Mouse (Mus musculus): Measurements from ENCODE around the gene Popdc3. TPM values are rescaled to one million over a fixed set of nuclear protein-coding genes. Genes with fewer than 3 reads are reported as not detected.
A peak's percentile ranks its signal among the peaks of the same experiment; 100 is the strongest.

Gene Popdc3
- polyA plus RNA-seq, 1 experiment from 2014 or later = 3.8 TPM

DNA sequence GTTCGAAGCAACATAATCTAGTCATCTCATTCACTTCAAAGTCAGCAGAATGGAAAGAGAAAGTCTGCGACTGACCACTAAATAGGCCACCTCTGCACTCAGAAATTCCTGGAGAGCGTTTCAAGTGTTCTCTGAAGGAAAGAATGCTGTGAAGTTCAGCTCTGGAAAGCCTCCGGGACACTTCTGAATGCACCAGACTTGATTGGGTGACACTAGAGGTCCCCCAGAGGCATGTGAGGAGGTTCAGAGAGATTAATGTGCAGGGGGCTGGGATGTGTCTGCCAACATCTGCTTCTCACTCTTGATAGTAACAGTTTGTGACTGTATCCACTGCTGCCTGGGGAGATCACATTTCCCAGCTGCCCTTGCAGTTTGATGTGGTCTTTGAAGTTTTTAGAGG is 52.1 kb downstream of the Popdc3 start:
- Histone ChIP-seq H3K36me3 (ENCODE audit: control insufficient read depth, insufficient read depth, low read length) (no peaks in the 10 kb centered on the region), H3K4me2 (ENCODE audit: low read depth, low read length) (no peak overlapping the region), H3K27me3 (replicated peaks; ENCODE audit: control insufficient read depth, insufficient read depth, low read length) (no peaks in the 10 kb centered on the region), H3K4me1 (ENCODE audit: control insufficient read depth, insufficient read depth, low read length) (no peaks in the 10 kb centered on the region), H3K9ac (ENCODE audit: low read depth, low read length) (no peak overlapping the region), H3K27ac (replicated peaks; ENCODE audit: low read depth, low read length) (no peak overlapping the region), H3K4me3 (ENCODE audit: low read depth, low read length) (no peak overlapping the region), H3K9me3 (ENCODE audit: control insufficient read depth, low read length) (no peaks in the 10 kb centered on the region)
- DNase-seq (ENCODE audit: low spot score) = peak; percentile 56
- WGBS = 11% methylated on average over 4 of the region's 4 CpGs
- ATAC-seq (ENCODE audit: low read depth) = no peak

DNA sequence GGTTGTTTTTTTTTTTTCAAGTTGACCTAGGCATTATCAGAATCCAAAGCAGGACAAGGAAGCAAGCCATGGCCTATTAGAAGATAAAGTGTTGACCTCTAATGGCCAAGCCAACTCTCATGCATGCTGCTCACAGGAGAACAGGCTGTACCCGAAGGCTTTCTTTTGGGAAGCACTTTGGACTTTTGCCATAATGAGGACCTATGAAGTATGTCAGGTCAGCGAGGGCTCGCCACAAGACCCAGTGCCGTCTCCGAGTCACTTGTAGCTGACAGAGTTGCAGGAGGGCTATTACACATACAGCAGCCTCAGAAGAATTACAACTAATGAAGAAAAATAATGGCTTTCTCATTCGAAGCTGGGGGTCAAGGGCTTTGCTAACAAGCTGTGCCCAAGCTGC is 55.5 kb downstream of the Popdc3 start:
- WGBS = 83% methylated on average over 6 of the region's 6 CpGs
- no peaks in the 10 kb centered on the region for H3K4me1 ChIP-seq (ENCODE audit: control insufficient read depth, insufficient read depth, low read length)
- no peaks in the 10 kb centered on the region for H3K9me3 ChIP-seq (ENCODE audit: control insufficient read depth, low read length)
- H3K4me3 ChIP-seq (ENCODE audit: low read depth, low read length) = no peak overlapping the region
- ATAC-seq (ENCODE audit: low read depth) (no peak), DNase-seq (ENCODE audit: low spot score) (no peak)
- no peaks in the 10 kb centered on the region for H3K36me3 ChIP-seq (ENCODE audit: control insufficient read depth, insufficient read depth, low read length)
- no peak overlapping the region for H3K9ac ChIP-seq (ENCODE audit: low read depth, low read length)
- no peak overlapping the region for H3K4me2 ChIP-seq (ENCODE audit: low read depth, low read length)
- H3K27me3 ChIP-seq (replicated peaks; ENCODE audit: control insufficient read depth, insufficient read depth, low read length) = no peaks in the 10 kb centered on the region
- H3K27ac ChIP-seq (replicated peaks; ENCODE audit: low read depth, low read length) = no peak overlapping the region

DNA sequence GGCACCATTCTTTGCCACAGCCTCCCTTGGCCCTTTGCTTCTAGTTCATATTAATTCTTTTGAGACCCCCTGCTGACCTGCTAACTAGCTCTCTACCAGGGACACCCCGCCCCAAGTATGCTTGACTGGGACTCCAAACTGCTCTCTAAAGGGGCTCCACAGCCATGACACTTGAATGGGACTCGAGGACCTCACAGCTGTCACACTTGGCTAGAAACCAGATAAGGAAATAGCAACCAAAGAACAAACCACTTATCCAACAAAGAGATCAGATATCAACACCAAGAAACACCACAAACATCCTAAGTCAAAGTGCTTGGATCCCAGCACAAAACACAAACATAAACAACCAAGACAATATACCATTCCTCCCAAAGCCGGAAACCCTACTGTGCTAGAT is 58.4 kb downstream of the Popdc3 start:
- H3K36me3 ChIP-seq (ENCODE audit: control insufficient read depth, insufficient read depth, low read length) = no peaks in the 10 kb centered on the region
- no peaks in the 10 kb centered on the region for H3K27me3 ChIP-seq (replicated peaks; ENCODE audit: control insufficient read depth, insufficient read depth, low read length)
- H3K9me3 ChIP-seq (ENCODE audit: control insufficient read depth, low read length) = no peaks in the 10 kb centered on the region
- no peaks in the 10 kb centered on the region for H3K4me1 ChIP-seq (ENCODE audit: control insufficient read depth, insufficient read depth, low read length)
- no peak for ATAC-seq (ENCODE audit: low read depth)
- DNase-seq (ENCODE audit: low spot score) = no peak
- 61% methylated on average over 3 of the region's 3 CpGs for WGBS
- no peak overlapping the region for H3K4me3 ChIP-seq (ENCODE audit: low read depth, low read length)
- no peak overlapping the region for H3K9ac ChIP-seq (ENCODE audit: low read depth, low read length)
- H3K27ac ChIP-seq (replicated peaks; ENCODE audit: low read depth, low read length) = no peak overlapping the region
- H3K4me2 ChIP-seq (ENCODE audit: low read depth, low read length) = no peak overlapping the region

DNA sequence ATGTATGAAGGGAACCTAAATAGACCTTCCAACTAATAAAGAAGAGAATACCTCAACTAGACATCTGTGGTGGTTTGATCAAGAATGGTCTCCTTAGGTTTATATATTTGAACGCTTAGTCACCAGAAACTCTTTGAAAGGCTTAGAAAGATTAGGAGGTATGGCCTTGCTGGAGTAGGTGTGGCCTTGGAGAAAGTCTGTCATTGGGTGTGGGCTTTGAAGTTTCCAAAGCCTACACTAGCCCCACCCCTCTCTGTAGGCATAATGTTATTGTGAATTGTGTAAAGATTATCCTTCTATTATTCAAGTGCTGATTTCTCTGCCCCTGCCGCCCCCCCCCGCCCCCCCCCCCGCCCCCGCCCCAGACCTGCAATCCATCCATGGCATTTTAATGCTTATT is 59.6 kb downstream of the Popdc3 start:
- 65% methylated on average over 5 of the region's 5 CpGs for WGBS
- DNase-seq (ENCODE audit: low spot score) = no peak
- no peak overlapping the region for H3K9ac ChIP-seq (ENCODE audit: low read depth, low read length)
- H3K27ac ChIP-seq (replicated peaks; ENCODE audit: low read depth, low read length) = no peak overlapping the region
- H3K4me3 ChIP-seq (ENCODE audit: low read depth, low read length) = no peak overlapping the region
- no peaks in the 10 kb centered on the region for H3K36me3 ChIP-seq (ENCODE audit: control insufficient read depth, insufficient read depth, low read length)
- ATAC-seq (ENCODE audit: low read depth) = no peak
- no peaks in the 10 kb centered on the region for H3K27me3 ChIP-seq (replicated peaks; ENCODE audit: control insufficient read depth, insufficient read depth, low read length)
- no peaks in the 10 kb centered on the region for H3K9me3 ChIP-seq (ENCODE audit: control insufficient read depth, low read length)
- H3K4me1 ChIP-seq (ENCODE audit: control insufficient read depth, insufficient read depth, low read length) = no peaks in the 10 kb centered on the region
- no peak overlapping the region for H3K4me2 ChIP-seq (ENCODE audit: low read depth, low read length)

DNA sequence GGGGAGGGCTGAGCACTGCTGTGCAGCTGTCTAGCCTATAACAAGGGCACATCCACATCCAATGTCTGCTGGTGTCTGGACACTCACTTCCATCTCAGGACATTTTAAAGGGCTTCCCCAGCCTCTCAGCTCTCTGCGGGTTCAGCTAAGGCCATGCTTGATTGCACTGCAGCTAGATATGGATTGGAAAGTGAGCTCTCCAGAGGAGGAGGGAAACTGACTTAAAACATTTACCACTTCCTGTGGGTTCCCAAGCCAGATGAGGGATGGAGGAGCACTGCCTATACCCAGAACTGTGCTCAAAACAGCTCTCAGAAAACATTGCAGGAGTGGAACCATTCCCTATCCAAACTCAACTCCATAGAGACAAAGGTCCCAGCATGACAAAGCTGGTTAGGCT is 82.6 kb downstream of the Popdc3 start:
- Histone ChIP-seq H3K27me3 (replicated peaks; ENCODE audit: control insufficient read depth, insufficient read depth, low read length) (no peaks in the 10 kb centered on the region), H3K4me3 (ENCODE audit: low read depth, low read length) (no peak overlapping the region), H3K4me1 (ENCODE audit: control insufficient read depth, insufficient read depth, low read length) (no peaks in the 10 kb centered on the region), H3K36me3 (ENCODE audit: control insufficient read depth, insufficient read depth, low read length) (no peaks in the 10 kb centered on the region), H3K4me2 (ENCODE audit: low read depth, low read length) (no peak overlapping the region), H3K9me3 (ENCODE audit: control insufficient read depth, low read length) (peaks cover 5% of the 10 kb centered on the region; the same call in 1 of the 2 replicates), H3K27ac (replicated peaks; ENCODE audit: low read depth, low read length) (no peak overlapping the region), H3K9ac (ENCODE audit: low read depth, low read length) (no peak overlapping the region)
- ATAC-seq (ENCODE audit: low read depth) = no peak
- DNase-seq (ENCODE audit: low spot score) = no peak
- 82% methylated on average over 1 of the region's 1 CpGs for WGBS

DNA sequence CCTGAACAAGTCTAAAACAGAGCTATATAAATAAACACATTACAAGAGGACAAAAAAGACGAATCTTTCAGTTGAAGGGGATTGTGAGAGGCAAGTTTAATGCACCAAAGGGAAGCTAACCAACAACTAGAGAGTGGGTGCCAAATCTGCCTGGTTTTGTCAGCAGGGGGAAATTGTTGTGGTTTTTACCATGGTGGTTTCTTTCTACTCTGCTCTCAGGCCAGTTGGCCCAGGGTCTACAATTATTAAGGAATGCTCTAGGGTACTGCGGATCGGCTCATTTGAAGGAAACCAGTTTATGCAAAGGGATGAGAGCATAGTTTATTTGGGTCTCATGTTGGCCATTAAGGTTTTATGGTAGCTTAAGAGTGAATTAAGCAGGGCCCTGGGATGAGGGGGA is 84.2 kb downstream of the Popdc3 start:
- Histone ChIP-seq H3K27ac (replicated peaks; ENCODE audit: low read depth, low read length) (no peak overlapping the region), H3K36me3 (ENCODE audit: control insufficient read depth, insufficient read depth, low read length) (no peaks in the 10 kb centered on the region), H3K27me3 (replicated peaks; ENCODE audit: control insufficient read depth, insufficient read depth, low read length) (no peaks in the 10 kb centered on the region), H3K4me3 (ENCODE audit: low read depth, low read length) (no peak overlapping the region), H3K9me3 (ENCODE audit: control insufficient read depth, low read length) (no peaks in the 10 kb centered on the region), H3K4me2 (ENCODE audit: low read depth, low read length) (no peak overlapping the region), H3K4me1 (ENCODE audit: control insufficient read depth, insufficient read depth, low read length) (no peaks in the 10 kb centered on the region), H3K9ac (ENCODE audit: low read depth, low read length) (no peak overlapping the region)
- 70% methylated on average over 3 of the region's 3 CpGs for WGBS
- peak; percentile 17 for DNase-seq (ENCODE audit: low spot score)
- ATAC-seq (ENCODE audit: low read depth) = no peak

DNA sequence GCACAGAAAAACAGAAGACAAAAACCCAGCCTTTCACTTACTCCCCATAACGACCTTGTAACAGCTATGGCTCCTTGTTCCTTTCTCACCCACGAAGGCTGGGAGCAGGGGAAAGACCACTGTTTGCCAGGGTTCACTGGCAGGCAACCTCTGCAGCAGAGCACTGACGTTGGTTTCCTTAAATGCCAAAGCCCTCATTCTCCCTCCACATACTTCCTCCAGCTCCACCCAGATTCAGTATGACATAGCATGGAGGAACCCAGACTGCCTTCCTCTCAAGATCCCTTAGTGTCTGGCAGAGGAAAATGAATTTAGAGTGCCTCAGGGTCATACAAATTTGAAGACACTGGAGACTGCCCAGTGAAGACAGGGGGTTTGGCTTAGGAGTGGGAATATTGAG is 98.6 kb downstream of the Popdc3 start:
- no peaks in the 10 kb centered on the region for H3K4me1 ChIP-seq (ENCODE audit: control insufficient read depth, insufficient read depth, low read length)
- H3K9ac ChIP-seq (ENCODE audit: low read depth, low read length) = no peak overlapping the region
- H3K27me3 ChIP-seq (replicated peaks; ENCODE audit: control insufficient read depth, insufficient read depth, low read length) = no peaks in the 10 kb centered on the region
- H3K9me3 ChIP-seq (ENCODE audit: control insufficient read depth, low read length) = no peaks in the 10 kb centered on the region
- H3K4me3 ChIP-seq (ENCODE audit: low read depth, low read length) = no peak overlapping the region
- DNase-seq (ENCODE audit: low spot score) (no peak), ATAC-seq (ENCODE audit: low read depth) (no peak)
- no peak overlapping the region for H3K27ac ChIP-seq (replicated peaks; ENCODE audit: low read depth, low read length)
- H3K36me3 ChIP-seq (ENCODE audit: control insufficient read depth, insufficient read depth, low read length) = no peaks in the 10 kb centered on the region
- H3K4me2 ChIP-seq (ENCODE audit: low read depth, low read length) = no peak overlapping the region
- WGBS = 46% methylated on average over 3 of the region's 3 CpGs

DNA sequence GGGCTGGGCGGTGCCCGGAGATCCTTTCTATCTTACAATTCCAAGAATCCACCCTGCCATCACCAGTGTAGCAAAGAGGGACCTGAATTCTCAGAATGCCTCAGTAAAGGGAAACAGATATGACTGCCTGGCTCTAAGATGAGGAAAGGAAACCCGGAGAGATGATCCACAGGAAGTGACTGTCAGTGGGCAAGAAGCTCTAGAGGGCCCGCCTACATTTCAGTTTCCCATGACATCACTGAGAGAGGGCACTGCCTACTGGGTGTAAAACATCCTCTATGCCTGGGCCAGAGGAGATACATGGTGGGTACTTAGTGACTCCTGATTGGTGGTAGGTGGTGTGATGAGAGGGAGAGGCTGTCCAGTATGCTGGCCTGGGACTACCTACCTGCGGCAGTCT is 99.1 kb downstream of the Popdc3 start:
- Histone ChIP-seq H3K27ac (replicated peaks; ENCODE audit: low read depth, low read length) (no peak overlapping the region), H3K4me3 (ENCODE audit: low read depth, low read length) (no peak overlapping the region), H3K36me3 (ENCODE audit: control insufficient read depth, insufficient read depth, low read length) (no peaks in the 10 kb centered on the region), H3K4me1 (ENCODE audit: control insufficient read depth, insufficient read depth, low read length) (no peaks in the 10 kb centered on the region), H3K4me2 (ENCODE audit: low read depth, low read length) (no peak overlapping the region), H3K9ac (ENCODE audit: low read depth, low read length) (no peak overlapping the region), H3K9me3 (ENCODE audit: control insufficient read depth, low read length) (no peaks in the 10 kb centered on the region), H3K27me3 (replicated peaks; ENCODE audit: control insufficient read depth, insufficient read depth, low read length) (no peaks in the 10 kb centered on the region)
- WGBS = 81% methylated on average over 5 of the region's 5 CpGs
- ATAC-seq (ENCODE audit: low read depth) (no peak), DNase-seq (ENCODE audit: low spot score) (no peak)

DNA sequence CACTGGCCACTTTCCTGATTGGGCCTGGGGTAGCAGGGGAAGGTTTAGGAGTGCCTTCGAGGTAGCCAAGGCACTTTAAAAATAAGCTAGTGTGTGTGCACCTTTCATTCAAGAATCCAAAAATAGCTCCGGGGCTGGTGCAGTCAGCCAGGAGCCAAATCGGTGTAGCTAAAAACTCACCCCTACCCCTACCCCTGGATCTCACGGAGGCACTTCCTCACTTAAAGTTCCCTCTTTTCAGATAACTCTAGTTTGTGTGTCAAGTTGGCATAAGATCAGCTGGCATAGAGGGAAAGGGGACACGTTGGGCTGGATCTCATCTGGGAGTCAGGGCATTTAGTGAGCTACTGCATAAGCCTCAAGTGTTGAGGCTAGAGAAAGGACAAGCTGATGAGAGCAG is 107.8 kb downstream of the Popdc3 start:
- Histone ChIP-seq H3K36me3 (ENCODE audit: control insufficient read depth, insufficient read depth, low read length) (no peaks in the 10 kb centered on the region), H3K27ac (replicated peaks; ENCODE audit: low read depth, low read length) (no peak overlapping the region), H3K9me3 (ENCODE audit: control insufficient read depth, low read length) (no peaks in the 10 kb centered on the region), H3K4me2 (ENCODE audit: low read depth, low read length) (no peak overlapping the region), H3K4me1 (ENCODE audit: control insufficient read depth, insufficient read depth, low read length) (0 out of 2 replicates have a peak, but pooled peaks cover 3% of the 10 kb centered on the region), H3K4me3 (ENCODE audit: low read depth, low read length) (no peak overlapping the region), H3K9ac (ENCODE audit: low read depth, low read length) (no peak overlapping the region), H3K27me3 (replicated peaks; ENCODE audit: control insufficient read depth, insufficient read depth, low read length) (peaks cover 17% of the 10 kb centered on the region)
- DNase-seq (ENCODE audit: low spot score) = no peak
- 74% methylated on average over 5 of the region's 5 CpGs for WGBS
- no peak for ATAC-seq (ENCODE audit: low read depth)

Measured in embryonic facial prominence, embryonic 14.5 days (tissue).